Mouse (Mus musculus): ENCODE data around the gene Pdcl3. TPM values are rescaled to one million over a fixed set of nuclear protein-coding genes. Genes with fewer than 3 reads are reported as not detected.

Pdcl3 gene
- polyA plus RNA-seq (2012; rRNA removed), result 80.0 and 99.9 TPM in 2 replicates

DNA sequence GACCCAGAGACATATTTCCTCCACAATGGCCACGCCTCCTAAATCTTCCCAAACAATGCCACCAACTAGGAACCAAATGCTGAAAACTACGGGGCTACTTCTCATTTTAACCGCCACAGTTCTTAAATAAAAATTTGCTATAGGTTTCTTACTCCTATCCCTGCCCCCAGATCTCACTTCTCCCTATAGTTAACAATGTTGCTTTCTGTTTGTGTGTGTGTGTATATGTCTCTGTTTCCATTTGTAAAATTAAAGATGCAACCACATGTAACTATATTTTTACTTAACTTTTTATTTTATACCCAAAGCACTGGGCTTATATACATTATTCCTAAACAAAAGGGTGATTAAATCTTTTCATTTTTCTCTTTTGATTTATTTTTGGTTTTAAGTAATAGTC, at the start of gene Pdcl3:
Gene Pdcl3, plus strand, starts transcription at position 301 of the 400 bp plus-strand sequence.

DNA sequence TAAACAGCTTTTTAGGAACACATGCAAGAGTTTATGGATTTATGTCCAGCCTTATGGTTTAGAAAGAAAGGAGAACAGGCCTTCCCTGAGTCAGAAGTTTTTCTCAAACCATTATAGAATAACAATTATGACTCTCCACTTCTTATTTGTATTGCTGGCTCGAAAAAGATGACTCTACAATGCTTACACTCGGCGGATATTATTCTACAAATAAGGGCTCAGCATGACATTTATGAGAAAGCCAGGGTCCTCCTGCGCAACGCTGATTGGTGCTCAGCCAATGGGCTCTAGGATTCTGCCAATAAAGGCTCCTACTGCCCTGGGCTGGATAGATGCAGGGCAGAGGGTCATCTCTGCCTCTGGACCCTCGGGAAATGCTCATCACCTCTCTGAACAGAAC, 46.6 kb upstream of the Pdcl3 start, which contains the start of gene Nms:
Gene Nms, plus strand, starts transcription at position 301 of the 400 bp plus-strand sequence.

Other genes with a start within 250 kb of the Pdcl3 start
- 84.8 and 84.9 TPM in 2 replicates for gene Lonrf2, start 148.9 kb upstream of the Pdcl3 start, polyA plus RNA-seq (2012; rRNA removed)
- gene Chst10, start 87.4 kb upstream of the Pdcl3 start, polyA plus RNA-seq (2012; rRNA removed), result 29.2 and 31.2 TPM in 2 replicates
- gene Nms, start 46.5 kb upstream of the Pdcl3 start, polyA plus RNA-seq (2012; rRNA removed), result 0.20 and 0.23 TPM in 2 replicates
- gene Npas2, start 208.1 kb downstream of the Pdcl3 start, polyA plus RNA-seq (2012; rRNA removed), result 3.0 and 4.3 TPM in 2 replicates

Data from central nervous system, embryonic 18 days (tissue).